Mouse (Mus musculus): ENCODE data around the gene Trim2. TPM values are rescaled to one million over a fixed set of nuclear protein-coding genes. Genes with fewer than 3 reads are reported as not detected.
A peak's percentile ranks its signal among the peaks of the same experiment; 100 is the strongest.

The Trim2 gene
- total and polyA plus RNA-seq, 2 experiments from 2014 or later = 127 to 186 TPM

DNA sequence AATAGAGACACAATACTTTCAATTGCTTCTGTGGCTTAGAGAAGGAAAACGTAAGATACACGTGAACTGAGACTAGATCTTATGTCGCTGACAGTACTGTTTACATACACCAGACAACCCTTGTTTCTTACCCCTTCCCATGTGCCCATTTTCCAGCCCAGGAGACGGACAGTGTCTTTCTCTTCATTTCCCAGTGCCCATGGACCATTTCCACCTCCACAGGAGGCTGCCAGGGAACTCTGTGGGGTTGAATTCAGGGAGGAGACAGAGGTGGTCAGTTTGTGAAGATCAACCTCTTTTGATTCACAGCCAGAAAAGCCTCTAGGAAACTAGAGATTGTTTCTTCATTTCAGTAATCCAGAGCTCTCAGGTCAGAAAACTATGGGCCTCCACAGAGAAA, 5.0 kb downstream of the Trim2 start:
- ATAC-seq = no peak

GRCm38 (mm10) chr3:84298186-84298585, 8.5 kb downstream of the Trim2 start:
- no peaks in the 10 kb centered on the region for H3K9me3 ChIP-seq (ENCODE audit: low read length)
- ATAC-seq (no peak), DNase-seq (no peak)
- H3K9ac ChIP-seq = no peak overlapping the region
- H3K4me3 ChIP-seq (ENCODE audit: low read depth, low read length) = no peak overlapping the region
- H3K27me3 ChIP-seq (ENCODE audit: insufficient read depth, low read length) = no peaks in the 10 kb centered on the region
- peaks cover 13% of the 10 kb centered on the region for H3K4me1 ChIP-seq (ENCODE audit: insufficient read depth)
- H3K4me2 ChIP-seq (ENCODE audit: low read depth) = no peak overlapping the region
- TF ChIP-seq CTCF (IDR thresholded peaks at IDR 0.05; ENCODE audit: low read depth) = no peak
- H3K27ac ChIP-seq (ENCODE audit: low read depth, low read length) = no peak overlapping the region
- WGBS = 60% methylated on average over 3 of the region's 3 CpGs
- no peaks in the 10 kb centered on the region for H3K36me3 ChIP-seq (ENCODE audit: insufficient read depth)

More for the DNA sequence above, 5.0 kb downstream of the Trim2 start:
- Histone ChIP-seq H3K4me1 (ENCODE audit: insufficient read depth) (peaks cover 22% of the 10 kb centered on the region), H3K4me2 (ENCODE audit: low read depth) (peak overlapping the region; percentile 87), H3K27ac (ENCODE audit: low read depth, low read length) (peak overlapping the region; percentile 91), H3K9ac (peak overlapping the region; percentile 26; the same call in 1 of the 2 replicates), H3K27me3 (ENCODE audit: insufficient read depth, low read length) (no peaks in the 10 kb centered on the region), H3K4me3 (ENCODE audit: low read depth, low read length) (peak overlapping the region; percentile 53), H3K9me3 (ENCODE audit: low read length) (no peaks in the 10 kb centered on the region), H3K36me3 (ENCODE audit: insufficient read depth) (no peaks in the 10 kb centered on the region)
- no peak for TF ChIP-seq CTCF (IDR thresholded peaks at IDR 0.05; ENCODE audit: low read depth)
- DNase-seq = no peak
- WGBS = 46% methylated on average over 4 of the region's 4 CpGs

- no peaks in the 10 kb centered on the region for H3K36me3 ChIP-seq (ENCODE audit: insufficient read depth)
- 0 out of 2 replicates have a peak, but pooled peaks have one; percentile 26 for ATAC-seq
- H3K4me1 ChIP-seq (ENCODE audit: insufficient read depth) = peaks cover 2% of the 10 kb centered on the region; the same call in 1 of the 2 replicates
- no peak overlapping the region for H3K4me3 ChIP-seq (ENCODE audit: low read depth, low read length)
- H3K27ac ChIP-seq (ENCODE audit: low read depth, low read length) = 0 out of 2 replicates have a peak overlapping the region, but pooled peaks have one; percentile 29
- no peaks in the 10 kb centered on the region for H3K27me3 ChIP-seq (ENCODE audit: insufficient read depth, low read length)
- no peak overlapping the region for H3K4me2 ChIP-seq (ENCODE audit: low read depth)
- no peak for DNase-seq
- TF ChIP-seq CTCF (IDR thresholded peaks at IDR 0.05; ENCODE audit: low read depth) = no peak
- H3K9ac ChIP-seq = no peak overlapping the region
- 37% methylated on average over 2 of the region's 2 CpGs for WGBS
- no peaks in the 10 kb centered on the region for H3K9me3 ChIP-seq (ENCODE audit: low read length)
Measured at GRCm38 (mm10) chr3:84296676-84297075, 10.0 kb downstream of the Trim2 start.

DNA sequence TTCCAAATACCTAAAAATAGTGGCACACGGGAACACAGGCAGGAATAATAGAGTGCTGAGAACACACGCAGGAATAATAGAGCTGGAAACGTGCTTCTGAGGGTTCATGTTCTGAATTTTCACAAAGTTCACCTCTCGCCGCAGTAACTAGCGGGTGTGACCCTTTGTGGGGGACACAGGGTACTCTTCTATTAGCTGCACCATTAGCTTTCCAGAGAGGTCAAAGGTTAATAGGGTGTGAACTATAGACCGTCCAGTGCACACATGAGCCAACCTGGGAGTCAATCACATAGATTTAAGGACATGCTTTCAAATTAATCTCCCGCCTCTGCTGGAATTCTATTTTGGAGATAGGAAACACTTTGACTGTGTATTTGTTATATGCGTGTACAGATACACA, 11.9 kb downstream of the Trim2 start:
- Histone ChIP-seq H3K36me3 (ENCODE audit: insufficient read depth) (no peaks in the 10 kb centered on the region), H3K27me3 (ENCODE audit: insufficient read depth, low read length) (no peaks in the 10 kb centered on the region), H3K9ac (no peak overlapping the region), H3K9me3 (ENCODE audit: low read length) (no peaks in the 10 kb centered on the region), H3K27ac (ENCODE audit: low read depth, low read length) (no peak overlapping the region), H3K4me2 (ENCODE audit: low read depth) (no peak overlapping the region), H3K4me3 (ENCODE audit: low read depth, low read length) (no peak overlapping the region), H3K4me1 (ENCODE audit: insufficient read depth) (no peaks in the 10 kb centered on the region; the same call in 1 of the 2 replicates)
- WGBS = 65% methylated on average over 9 of the region's 9 CpGs
- no peak for TF ChIP-seq CTCF (IDR thresholded peaks at IDR 0.05; ENCODE audit: low read depth)
- DNase-seq = no peak
- ATAC-seq = no peak

DNA sequence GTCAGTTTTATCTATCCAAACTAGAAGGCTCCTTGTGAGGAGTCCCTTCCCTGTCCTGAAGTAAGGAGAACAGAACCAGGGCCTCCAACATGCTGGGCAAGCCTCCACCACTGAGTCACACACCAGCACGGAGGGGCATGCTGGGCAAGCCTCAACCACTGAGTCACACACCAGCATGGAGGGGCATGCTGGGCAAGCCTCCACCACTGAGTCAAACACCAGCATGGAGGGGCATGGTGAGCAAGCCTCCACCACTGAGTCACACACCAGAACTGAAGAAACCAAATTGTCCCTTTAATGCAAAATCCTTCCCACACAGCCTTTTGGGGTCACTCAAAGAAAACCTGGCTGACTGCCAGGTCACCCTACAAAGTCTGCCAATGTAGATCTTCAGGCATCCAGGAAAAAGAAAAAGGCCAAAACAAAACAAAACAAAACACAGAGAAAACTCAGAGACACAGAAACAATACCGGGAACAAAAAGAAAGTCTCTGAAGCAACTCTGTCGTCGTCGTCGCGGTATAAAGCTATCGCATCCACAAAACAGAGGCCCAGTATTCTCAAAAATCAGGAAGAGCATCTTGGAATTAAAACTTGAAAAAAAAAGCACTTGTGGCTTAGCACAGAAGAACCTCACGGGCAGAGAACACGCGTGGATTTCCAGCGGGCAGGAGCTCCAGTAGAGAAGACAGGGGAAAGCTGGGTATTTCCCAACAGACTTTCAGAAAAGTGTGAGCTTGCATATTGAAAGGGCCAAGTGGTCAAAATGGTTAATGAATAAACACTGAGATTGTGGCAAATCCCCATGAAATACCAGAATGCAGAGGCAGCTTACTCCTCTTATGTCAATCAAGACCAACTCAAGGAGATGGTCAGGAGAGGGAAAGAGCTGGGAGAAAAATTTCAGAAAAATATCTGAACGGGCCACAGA, 12.7 kb downstream of the Trim2 start:
- TF ChIP-seq CTCF (IDR thresholded peaks at IDR 0.05; ENCODE audit: low read depth) = no peak
- no peaks in the 10 kb centered on the region; the same call in 1 of the 2 replicates for H3K4me1 ChIP-seq (ENCODE audit: insufficient read depth)
- WGBS = 41% methylated on average over 13 of the region's 13 CpGs
- ATAC-seq (no peak), DNase-seq (no peak)
- H3K36me3 ChIP-seq (ENCODE audit: insufficient read depth) = no peaks in the 10 kb centered on the region
- H3K9ac ChIP-seq = no peak overlapping the region
- no peak overlapping the region for H3K27ac ChIP-seq (ENCODE audit: low read depth, low read length)
- no peak overlapping the region for H3K4me3 ChIP-seq (ENCODE audit: low read depth, low read length)
- H3K27me3 ChIP-seq (ENCODE audit: insufficient read depth, low read length) = no peaks in the 10 kb centered on the region
- H3K9me3 ChIP-seq (ENCODE audit: low read length) = no peaks in the 10 kb centered on the region
- H3K4me2 ChIP-seq (ENCODE audit: low read depth) = no peak overlapping the region

DNA sequence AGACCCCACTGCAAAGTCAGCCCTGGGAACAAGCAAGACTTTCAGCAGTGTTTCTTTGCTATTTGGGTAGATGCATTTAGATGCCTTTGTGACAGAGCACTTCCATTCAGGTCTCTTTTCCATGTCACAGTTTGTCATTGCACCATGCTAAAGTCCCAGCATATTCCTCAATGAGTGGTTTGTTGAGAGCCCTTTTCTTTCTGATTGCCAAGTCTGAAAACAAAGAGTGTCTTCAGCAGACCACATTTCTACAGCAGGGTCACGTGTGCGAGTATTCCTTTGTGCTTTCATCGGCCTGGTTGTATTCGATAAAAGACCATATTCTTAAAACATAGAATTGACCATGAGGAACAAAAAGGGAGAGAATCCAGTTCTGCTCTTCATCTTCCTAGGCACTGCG, 14.4 kb downstream of the Trim2 start:
- ATAC-seq (peak; percentile 50; the same call in 1 of the 2 replicates), DNase-seq (no peak)
- H3K4me2 ChIP-seq (ENCODE audit: low read depth) = no peak overlapping the region
- TF ChIP-seq CTCF (IDR thresholded peaks at IDR 0.05; ENCODE audit: low read depth) = no peak
- no peak overlapping the region for H3K4me3 ChIP-seq (ENCODE audit: low read depth, low read length)
- WGBS = 51% methylated on average over 5 of the region's 5 CpGs
- no peaks in the 10 kb centered on the region for H3K27me3 ChIP-seq (ENCODE audit: insufficient read depth, low read length)
- no peaks in the 10 kb centered on the region; the same call in 1 of the 2 replicates for H3K4me1 ChIP-seq (ENCODE audit: insufficient read depth)
- no peaks in the 10 kb centered on the region for H3K36me3 ChIP-seq (ENCODE audit: insufficient read depth)
- 0 out of 2 replicates have a peak overlapping the region, but pooled peaks have one; percentile 40 for H3K27ac ChIP-seq (ENCODE audit: low read depth, low read length)
- no peak overlapping the region for H3K9ac ChIP-seq
- no peaks in the 10 kb centered on the region for H3K9me3 ChIP-seq (ENCODE audit: low read length)

DNA sequence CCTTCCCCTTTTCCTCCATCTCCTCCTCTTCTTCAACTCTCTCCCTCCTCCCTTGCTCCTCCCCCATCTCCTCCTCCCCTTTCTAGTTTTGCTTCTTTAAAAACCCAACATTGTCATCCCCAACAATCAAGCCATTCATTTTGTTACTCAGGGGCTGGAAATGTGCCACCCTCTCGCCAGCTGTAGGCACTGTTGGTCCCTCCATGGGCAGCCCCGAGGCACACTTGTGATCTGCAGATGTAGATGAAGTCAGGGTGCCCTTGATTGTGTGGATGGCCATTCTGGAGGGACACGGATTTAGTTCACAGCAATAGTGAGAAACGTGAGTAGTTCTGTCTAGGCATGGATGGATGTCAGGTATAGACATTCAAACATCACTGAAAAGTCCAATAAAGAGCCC, 17.7 kb downstream of the Trim2 start:
- H3K4me3 ChIP-seq (ENCODE audit: low read depth, low read length) = no peak overlapping the region
- no peak overlapping the region for H3K27ac ChIP-seq (ENCODE audit: low read depth, low read length)
- no peaks in the 10 kb centered on the region for H3K9me3 ChIP-seq (ENCODE audit: low read length)
- no peaks in the 10 kb centered on the region for H3K27me3 ChIP-seq (ENCODE audit: insufficient read depth, low read length)
- H3K36me3 ChIP-seq (ENCODE audit: insufficient read depth) = no peaks in the 10 kb centered on the region
- ATAC-seq (no peak), DNase-seq (no peak)
- WGBS = 61% methylated on average over 4 of the region's 4 CpGs
- TF ChIP-seq CTCF (IDR thresholded peaks at IDR 0.05; ENCODE audit: low read depth) = no peak
- no peak overlapping the region for H3K4me2 ChIP-seq (ENCODE audit: low read depth)
- no peak overlapping the region for H3K9ac ChIP-seq
- H3K4me1 ChIP-seq (ENCODE audit: insufficient read depth) = peaks cover 4% of the 10 kb centered on the region; the same call in 1 of the 2 replicates

Data from forebrain, postnatal 0 days (tissue).